Mouse (Mus musculus) lung, postnatal 0 days (tissue): ENCODE measurements around the gene Slc34a1. TPM values are rescaled to one million over a fixed set of nuclear protein-coding genes. Genes with fewer than 3 reads are reported as not detected.

Source experiments
- ATAC-seq: fragments of 200-750 bp; cut with Nextera tagmentation; 2 replicates; pipeline ENCODE4 v1.8.0; 2017; ENCODE audit warnings: moderate library complexity
- DNase-seq: peaks from one replicate; pipeline ENCODE4 v3.0.0-alpha.2; 2016; ENCODE audit warnings: low spot score
- H3K27ac ChIP-seq: fragments of 300-500 bp; sonication (generic); 2 replicates; pipeline ENCODE4 v1.5.1; 2014; ENCODE audit warnings: antibody characterized with exemption, mild to moderate bottlenecking, low read length, mixed read lengths
- H3K27me3 ChIP-seq: fragments of 300-500 bp; sonication (generic); replicated peaks from 2 replicates; pipeline ENCODE4 v1.6.1; 2014; ENCODE audit warnings: low read length, mixed read lengths; ENCODE audit not compliant: insufficient read depth
- H3K36me3 ChIP-seq: fragments of 300-500 bp; sonication (generic); 2 replicates; pipeline ENCODE4 v1.6.1; 2014; ENCODE audit warnings: low read length, mixed read lengths; ENCODE audit not compliant: insufficient read depth
- H3K4me1 ChIP-seq: fragments of 300-500 bp; sonication (generic); 2 replicates; pipeline ENCODE4 v1.6.1; 2014; ENCODE audit warnings: antibody characterized with exemption, low read depth, low read length, mixed read lengths; ENCODE audit not compliant: insufficient read depth
- H3K4me2 ChIP-seq: fragments of 300-500 bp; sonication (generic); replicated peaks from 2 replicates; pipeline ENCODE4 v1.6.1; 2014; ENCODE audit warnings: low read depth, mild to moderate bottlenecking, low read length, moderate library complexity, mixed read lengths
- H3K4me3 ChIP-seq: fragments of 300-500 bp; sonication (generic); 2 replicates; pipeline ENCODE4 v1.5.1; 2014; ENCODE audit warnings: low read depth, low read length
- H3K9ac ChIP-seq: fragments of 300-500 bp; sonication (generic); replicated peaks from 2 replicates; pipeline ENCODE4 v1.6.1; 2014; ENCODE audit warnings: low read depth, mild to moderate bottlenecking
- H3K9me3 ChIP-seq: fragments of 300-500 bp; sonication (generic); 2 replicates; pipeline ENCODE4 v1.6.1; 2016; ENCODE audit warnings: low read length, mixed read lengths
- CTCF ChIP-seq: IDR thresholded peaks from 2 replicates; pipeline ENCODE4 v1.5.1; 2016; ENCODE audit warnings: antibody characterized with exemption, mild to moderate bottlenecking
- EP300 ChIP-seq: IDR thresholded peaks from 2 replicates; pipeline ENCODE4 v1.6.1; 2016; ENCODE audit warnings: antibody characterized with exemption, mild to moderate bottlenecking, control low read depth
- WGBS: fragments of 180-500 bp; shearing (Covaris S2); extraction: QIAGEN DNeasy Blood & Tissue Kit; methylation state at CpG from one replicate; pipeline ENCODE4 v1.1.7; 2014; 5-methylcytosine and 5-hydroxymethylcytosine counted together
- polyA plus RNA-seq: library from polyadenylated mRNA; unstranded; fragments of >200 nt; fragmentation: Nextera tagmentation; extraction: Ambion mirVana; gene quantifications from 2 replicates; pipeline ENCODE4 v1.2.1, GENCODE M21; 2015

Gene Slc34a1
- polyA plus RNA-seq, 1 experiment from 2014 or later = not detected

GRCm38 (mm10) chr13:55381790-55382189 is 16.2 kb upstream of the Slc34a1 start:
- Histone ChIP-seq H3K27ac (no peak overlapping the region), H3K9ac (no peak overlapping the region), H3K9me3 (no peaks in the 10 kb centered on the region), H3K4me1 (no peaks in the 10 kb centered on the region), H3K27me3 (peaks cover 10% of the 10 kb centered on the region; the same call in 1 of the 2 replicates), H3K4me3 (no peak overlapping the region), H3K36me3 (no peaks in the 10 kb centered on the region), H3K4me2 (no peak overlapping the region)
- DNase-seq (no peak), ATAC-seq (no peak)
- 71% methylated on average over 4 of the region's 4 CpGs for WGBS
- TF ChIP-seq CTCF = no peak
- TF ChIP-seq EP300 = no peak

- H3K27me3 ChIP-seq = no peaks in the 10 kb centered on the region
- H3K9me3 ChIP-seq = no peaks in the 10 kb centered on the region
- no peak overlapping the region for H3K27ac ChIP-seq
- no peaks in the 10 kb centered on the region for H3K4me1 ChIP-seq
- no peaks in the 10 kb centered on the region for H3K36me3 ChIP-seq
- no peak overlapping the region for H3K4me2 ChIP-seq
- H3K9ac ChIP-seq = no peak overlapping the region
- 70% methylated on average over 3 of the region's 3 CpGs for WGBS
- DNase-seq = no peak
- H3K4me3 ChIP-seq = no peak overlapping the region
- TF ChIP-seq CTCF (no peak), EP300 (no peak)
- no peak for ATAC-seq
Measured at GRCm38 (mm10) chr13:55390644-55391043, 7.3 kb upstream of the Slc34a1 start.

- no peak for TF ChIP-seq EP300
- no peak for TF ChIP-seq CTCF
- no peak overlapping the region for H3K9ac ChIP-seq
- no peak overlapping the region for H3K27ac ChIP-seq
- H3K27me3 ChIP-seq = no peaks in the 10 kb centered on the region
- ATAC-seq (no peak), DNase-seq (no peak)
- no peak overlapping the region for H3K4me3 ChIP-seq
- no peak overlapping the region for H3K4me2 ChIP-seq
- 75% methylated on average over 1 of the region's 1 CpGs for WGBS
- no peaks in the 10 kb centered on the region for H3K36me3 ChIP-seq
- no peaks in the 10 kb centered on the region for H3K9me3 ChIP-seq
- no peaks in the 10 kb centered on the region for H3K4me1 ChIP-seq
Measured at GRCm38 (mm10) chr13:55391626-55392029, 6.4 kb upstream of the Slc34a1 start.

GRCm38 (mm10) chr13:55392933-55393332 is 5.1 kb upstream of the Slc34a1 start:
- no peak for ATAC-seq
- H3K36me3 ChIP-seq = no peaks in the 10 kb centered on the region
- 63% methylated on average over 4 of the region's 4 CpGs for whole genome bisulfite sequencing
- H3K9ac ChIP-seq = no peak overlapping the region
- H3K9me3 ChIP-seq = no peaks in the 10 kb centered on the region
- H3K4me3 ChIP-seq = no peak overlapping the region
- TF ChIP-seq EP300 (no peak), CTCF (peak; percentile 55)
- no peaks in the 10 kb centered on the region for H3K27me3 ChIP-seq
- no peak overlapping the region for H3K27ac ChIP-seq
- H3K4me2 ChIP-seq = no peak overlapping the region
- no peaks in the 10 kb centered on the region for H3K4me1 ChIP-seq
- DNase-seq = no peak

GRCm38 (mm10) chr13:55399300-55400038 is 1.5 kb downstream of the Slc34a1 start:
- Histone ChIP-seq H3K9ac (no peak overlapping the region), H3K36me3 (no peaks in the 10 kb centered on the region), H3K4me2 (no peak overlapping the region), H3K9me3 (no peaks in the 10 kb centered on the region), H3K4me1 (no peaks in the 10 kb centered on the region), H3K27me3 (no peaks in the 10 kb centered on the region), H3K27ac (no peak overlapping the region), H3K4me3 (no peak overlapping the region)
- WGBS = 38% methylated on average over 5 of the region's 5 CpGs
- TF ChIP-seq EP300 = no peak
- no peak for TF ChIP-seq CTCF
- ATAC-seq (no peak; the same call in 1 of the 2 replicates), DNase-seq (no peak)

GRCm38 (mm10) chr13:55400039-55400346 is 2.0 kb downstream of the Slc34a1 start:
- Histone ChIP-seq H3K4me3 (no peak overlapping the region), H3K4me1 (no peaks in the 10 kb centered on the region), H3K27ac (no peak overlapping the region), H3K36me3 (no peaks in the 10 kb centered on the region), H3K27me3 (no peaks in the 10 kb centered on the region), H3K4me2 (no peak overlapping the region), H3K9ac (no peak overlapping the region), H3K9me3 (no peaks in the 10 kb centered on the region)
- no peak for TF ChIP-seq EP300
- no peak for TF ChIP-seq CTCF
- WGBS = 35% methylated on average over 1 of the region's 1 CpGs
- no peak; the same call in 1 of the 2 replicates for ATAC-seq
- peak; percentile 30 for DNase-seq
